Mouse (Mus musculus) gastrocnemius, postnatal 14 days (tissue): Measurements from ENCODE around the gene Aqp1. TPM values are rescaled to one million over a fixed set of nuclear protein-coding genes. Genes with fewer than 3 reads are reported as not detected.

Experiments
- DNase-seq: peaks from one replicate; pipeline ENCODE4 v3.0.0; 2021; ENCODE audit warnings: mixed read lengths
- intact Hi-C: fragments of 180-260 bp; cut with DNase I; formaldehyde crosslinking; loops from one replicate; pipeline ENCODE4 v1.15.1; 2025; ENCODE audit warnings: low total_unique reads
- microRNA-seq, 2 experiments: library from miRNA; unstranded; fragments of <30 nt; microRNA quantifications; one replicate each; pipeline ENCODE4 v1.2.0; 2021
- total RNA-seq, 2 experiments: library from RNA; stranded (reverse); gene quantifications; 2 replicates each; pipeline ENCODE4 v1.2.3; 2021

Gene Aqp1
- total RNA-seq, 2 experiments from 2014 or later: 175 to 307 TPM

DNA sequence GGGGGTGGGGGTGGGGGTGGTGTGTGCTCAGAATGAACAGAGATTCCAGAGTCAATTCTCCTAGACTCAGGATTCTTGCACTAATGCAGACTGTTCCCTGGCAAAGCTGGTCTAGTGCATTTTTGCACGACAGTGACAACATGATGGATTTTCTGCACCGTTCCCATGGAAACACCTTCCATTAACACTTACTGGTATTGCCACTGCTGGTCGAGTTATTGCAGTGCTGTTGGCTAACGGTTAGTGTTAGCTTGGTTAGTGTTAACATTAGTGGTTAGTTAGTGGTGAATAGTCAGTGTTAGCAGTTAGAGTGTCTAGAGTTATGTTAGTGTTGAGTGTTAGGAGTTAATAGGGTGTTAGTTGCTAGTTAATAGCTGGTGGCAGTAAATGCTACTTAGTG, 55.6 kb downstream of the Aqp1 start:
- intact Hi-C loops: no loop called here
- no peak for DNase-seq

DNA sequence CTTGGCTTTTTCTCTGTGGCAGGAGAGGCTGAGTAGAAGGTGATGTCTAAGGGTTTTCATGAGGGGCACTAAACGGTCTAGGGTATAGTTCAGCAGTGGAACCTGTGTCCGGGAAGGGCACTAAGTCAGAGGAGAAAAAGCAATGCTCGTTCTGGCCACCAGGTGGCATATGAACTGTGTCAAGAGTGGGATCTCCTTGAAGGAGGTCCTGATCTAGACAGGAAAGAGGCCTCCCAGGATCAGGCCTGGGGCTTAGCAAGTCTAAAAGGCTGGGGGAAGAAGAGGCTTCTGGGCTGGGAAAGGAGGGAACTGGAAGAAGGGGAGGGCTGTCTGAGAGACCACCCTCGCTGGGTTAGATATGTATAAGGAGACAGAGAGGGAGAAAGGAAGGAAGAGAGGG, 56.2 kb downstream of the Aqp1 start:
- peak; percentile 77 for DNase-seq
- intact Hi-C loops: no loop called here

DNA sequence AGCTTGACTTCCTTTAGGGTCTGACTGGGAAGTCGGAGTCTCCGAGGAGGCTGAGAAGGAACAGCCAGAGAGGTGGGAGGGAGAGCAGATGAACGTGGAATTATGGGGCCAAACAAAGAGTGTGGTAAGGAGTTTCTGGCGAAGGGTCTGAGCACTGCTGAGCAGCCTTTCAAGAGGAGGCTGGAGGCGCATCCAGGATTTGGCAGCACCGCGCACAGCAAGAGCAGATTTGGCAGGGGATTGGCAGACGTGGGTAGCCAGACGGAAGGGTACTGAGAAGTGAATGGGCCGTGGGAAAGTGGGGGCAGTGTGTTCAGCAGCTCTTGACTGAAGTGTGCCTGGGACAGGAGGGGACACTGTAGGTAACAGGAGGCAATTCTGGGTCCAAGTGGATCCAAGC, 58.6 kb downstream of the Aqp1 start:
- no peak for DNase-seq
- intact Hi-C loops: loop anchor here (2.0 kb wide), 1 partner anchor 110 kb away; no protein-coding TSS in a partner anchor

DNA sequence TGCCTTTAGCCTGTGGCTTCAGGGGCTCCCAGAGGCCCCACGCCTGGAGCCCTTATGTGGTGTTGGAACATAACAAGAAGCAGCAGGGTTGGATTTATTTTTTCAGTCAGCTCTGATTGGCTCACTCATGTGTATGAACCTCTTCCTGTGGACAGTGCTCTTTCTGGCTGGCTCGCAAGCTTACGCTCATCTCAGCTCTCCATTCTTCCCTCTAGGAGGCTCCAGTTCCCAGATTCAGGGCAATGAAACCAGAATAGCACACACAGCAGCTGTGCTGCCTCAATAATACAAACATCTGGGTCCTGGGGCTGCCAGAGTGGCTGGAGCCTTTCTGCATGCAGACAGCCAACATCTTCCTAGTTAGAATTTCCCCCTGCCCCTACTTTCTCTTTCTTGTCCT, 59.9 kb downstream of the Aqp1 start:
- intact Hi-C loops: no loop called here
- peak; percentile 50 for DNase-seq

DNA sequence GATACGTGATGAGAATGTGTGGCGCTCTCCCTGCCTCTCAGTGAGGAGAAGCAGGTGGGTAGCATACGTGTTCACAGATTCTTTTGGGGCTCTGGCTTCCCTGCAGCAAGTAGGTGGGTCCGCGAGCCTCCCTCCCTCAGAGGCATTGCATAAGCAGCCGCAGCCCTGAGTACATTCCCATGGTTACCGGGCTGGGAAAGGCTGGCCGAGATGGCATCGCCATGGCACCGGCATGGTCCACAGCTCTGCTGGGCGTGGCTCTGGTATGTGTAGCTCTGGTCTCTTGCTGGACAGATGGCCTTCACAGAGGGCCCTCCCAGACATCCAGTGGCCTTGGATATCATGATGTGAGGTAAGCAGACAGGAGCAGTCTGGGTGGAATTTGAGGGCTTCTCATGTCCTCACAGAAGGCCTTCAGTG, 60.4 kb downstream of the Aqp1 start:
- intact Hi-C loops: no loop called here

More for the DNA sequence above, 60.4 kb downstream of the Aqp1 start:
- DNase-seq: peak; percentile 33

Small RNAs within 50 kb of the gene (microRNA-seq; reads per million reads assigned to microRNA genes)
- 0 reads per million in 2 experiments for gene Gm25458

Other genes starting within 250 kb of the Aqp1 start
- 1 to 10 TPM; 5.9 to 9.3 TPM for gene Crhr2, start 203.4 kb upstream of the Aqp1 start, total RNA-seq
- gene Inmt, start 161.4 kb upstream of the Aqp1 start, total RNA-seq: 1 to 10 TPM in 1 of 2 experiments, under 1 TPM in 1; 0.72 to 1.4 TPM
- 1 to 10 TPM; 2.6 to 3.7 TPM for gene Mindy4, start 133.0 kb upstream of the Aqp1 start, total RNA-seq
- gene Ghrhr, start 39.9 kb downstream of the Aqp1 start, total RNA-seq: not detected
- 1 to 10 TPM; 2.7 to 4.0 TPM for gene Adcyap1r1, start 115.5 kb downstream of the Aqp1 start, total RNA-seq